Mouse (Mus musculus) gastrocnemius, postnatal 25 days (tissue): ENCODE measurements around the gene Ckb. TPM values are rescaled to one million over a fixed set of nuclear protein-coding genes. Genes with fewer than 3 reads are reported as not detected.
"Not testable (repeated sequence)": the region's sequence is repeated elsewhere in the genome, so short reads cannot be mapped to it uniquely, and the experiment has no call there.

Experiments used
- DNase-seq: peaks from one replicate; pipeline ENCODE4 v3.0.0; 2022
- total RNA-seq, 2 experiments: library from RNA; stranded (reverse); gene quantifications; 1 replicate in 1 of 2; 2 replicates in 1 of 2; pipeline ENCODE4 v1.2.3; 2021

Gene Ckb
- total RNA-seq, 2 experiments from 2014 or later, result 14.9 to 15.6 TPM

- DNase-seq, result peak; percentile 66
Measured at GRCm38 (mm10) chr12:111669000-111669788, 2.9 kb downstream of the Ckb start.

GRCm38 (mm10) chr12:111668457-111668912 lies 3.7 kb downstream of the Ckb start:
- DNase-seq, result peak; percentile 88

- no peak for DNase-seq
Measured at GRCm38 (mm10) chr12:111667421-111667820, 4.7 kb downstream of the Ckb start.

- no peak for DNase-seq
Measured at GRCm38 (mm10) chr12:111666380-111666779, 5.8 kb downstream of the Ckb start.

- no peak for DNase-seq
Measured at GRCm38 (mm10) chr12:111665041-111665880, 6.9 kb downstream of the Ckb start.

- peak; percentile 51 for DNase-seq
Measured at GRCm38 (mm10) chr12:111664144-111664634, 7.9 kb downstream of the Ckb start.

GRCm38 (mm10) chr12:111663228-111664143 lies 8.7 kb downstream of the Ckb start:
- no peak for DNase-seq

- DNase-seq, result not testable (repeated sequence)
Measured at GRCm38 (mm10) chr12:111661554-111661953, 10.6 kb downstream of the Ckb start.

GRCm38 (mm10) chr12:111660628-111661027 lies 11.5 kb downstream of the Ckb start:
- no peak for DNase-seq

GRCm38 (mm10) chr12:111659331-111659730 lies 12.8 kb downstream of the Ckb start:
- no peak for DNase-seq

- DNase-seq, result no peak
Measured at GRCm38 (mm10) chr12:111655695-111656094, 16.4 kb downstream of the Ckb start.

GRCm38 (mm10) chr12:111653434-111653833 lies 18.7 kb downstream of the Ckb start:
- peak; percentile 54 for DNase-seq

GRCm38 (mm10) chr12:111652953-111653352 lies 19.2 kb downstream of the Ckb start:
- DNase-seq, result no peak

- peak; percentile 34 for DNase-seq
Measured at GRCm38 (mm10) chr12:111648061-111648645, 24.0 kb downstream of the Ckb start.

Other genes starting within 250 kb of the Ckb start
- gene Tnfaip2, start 229.9 kb downstream of the Ckb start, total RNA-seq, result 10 to 100 TPM; 34.8 to 40.4 TPM
- gene Gm266, start 186.5 kb downstream of the Ckb start, total RNA-seq, result under 1 TPM; 0.38 to 0.72 TPM
- gene Eif5, start 134.3 kb downstream of the Ckb start, total RNA-seq, result 100 to 1,000 TPM; 133 to 143 TPM
- 10 to 100 TPM; 50.5 to 51.5 TPM for gene Mark3, start 97.8 kb downstream of the Ckb start, total RNA-seq
- gene Trmt61a, start 5.8 kb upstream of the Ckb start, total RNA-seq, result 1 to 10 TPM; 2.7 to 2.9 TPM
- 10 to 100 TPM; 10.9 to 14.6 TPM for gene Bag5, start 40.9 kb upstream of the Ckb start, total RNA-seq
- 10 to 100 TPM; 37.7 to 38.9 TPM for gene Apopt1, start 40.9 kb upstream of the Ckb start, total RNA-seq
- 10 to 100 TPM; 59.9 to 68.0 TPM for gene Klc1, start 86.5 kb upstream of the Ckb start, total RNA-seq
- gene Xrcc3, start 141.5 kb upstream of the Ckb start, total RNA-seq, result under 1 TPM; 0.15 to 0.24 TPM
- 10 to 100 TPM; 13.0 to 15.0 TPM for gene Zfyve21, start 141.8 kb upstream of the Ckb start, total RNA-seq
- 1 to 10 TPM; 5.3 to 6.1 TPM for gene Ppp1r13b, start 235.8 kb upstream of the Ckb start, total RNA-seq